Mouse (Mus musculus) megakaryocyte progenitor cell, adult 5-6 weeks (primary cell): Measurements from ENCODE around the gene Slfn14. TPM values are rescaled to one million over a fixed set of nuclear protein-coding genes. Genes with fewer than 3 reads are reported as not detected.
"Not testable (repeated sequence)": the region's sequence is repeated elsewhere in the genome, so short reads cannot be mapped to it uniquely, and the experiment has no call there.

Source experiments
- ATAC-seq: replicated peaks from 2 replicates; pipeline ENCODE4 v1.8.0; 2016; ENCODE audit warnings: mild to moderate bottlenecking, moderate TSS enrichment, inconsistent platforms; ENCODE audit not compliant: poor library complexity
- total RNA-seq, 2 experiments: library from RNA; stranded (forward) in 1 of 2; stranded (reverse) in 1 of 2; fragments of 157-497, 149-512 nt in 1 of 2; fragments of 200-1000 nt in 1 of 2; gene quantifications; 2 replicates each; pipeline versions ENCODE4 v1.2.3 to v1.2.4; 2015 to 2017

Gene Slfn14
- total RNA-seq, 2 experiments from 2014 or later, result not detected

DNA sequence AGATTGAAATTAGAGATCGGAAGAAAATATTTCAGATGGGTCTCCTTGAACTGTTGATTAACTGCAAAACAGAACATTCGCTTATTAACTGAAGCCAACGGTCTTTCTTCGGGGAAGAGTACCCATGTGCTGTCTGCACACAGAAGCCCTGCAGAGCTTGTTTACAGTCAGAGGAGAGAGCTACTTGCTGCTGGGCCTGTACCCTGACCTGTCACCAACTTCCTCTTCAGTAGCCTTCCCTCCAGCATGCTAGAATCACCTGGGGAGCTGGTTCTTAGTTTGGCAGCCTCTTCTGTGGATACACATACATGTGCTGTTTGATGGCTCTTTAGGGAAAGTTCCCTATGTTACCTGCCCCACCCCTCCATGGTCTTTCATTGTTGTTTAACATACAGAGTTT lies 899 bp downstream of the Slfn14 start:
- ATAC-seq, result no peak

DNA sequence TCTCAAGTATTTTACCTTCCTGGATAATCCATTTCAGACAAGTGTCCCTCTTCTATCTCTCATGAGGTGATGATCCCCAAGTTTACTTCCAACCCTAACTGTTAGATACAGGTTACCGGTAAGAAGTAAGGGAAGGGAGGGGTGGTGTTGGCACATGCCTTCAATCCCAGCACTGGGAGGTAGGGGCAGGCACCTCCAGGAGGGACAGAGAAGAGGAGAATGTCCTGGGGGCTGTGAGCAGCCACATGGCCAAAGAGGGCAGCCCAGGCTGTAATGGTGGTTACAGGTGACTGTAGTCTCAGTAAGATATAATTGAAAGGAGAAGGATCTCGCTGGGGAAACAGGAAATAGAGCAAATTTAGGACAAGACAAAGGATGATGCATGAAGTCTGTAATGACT lies 4.4 kb downstream of the Slfn14 start:
- no peak for ATAC-seq

DNA sequence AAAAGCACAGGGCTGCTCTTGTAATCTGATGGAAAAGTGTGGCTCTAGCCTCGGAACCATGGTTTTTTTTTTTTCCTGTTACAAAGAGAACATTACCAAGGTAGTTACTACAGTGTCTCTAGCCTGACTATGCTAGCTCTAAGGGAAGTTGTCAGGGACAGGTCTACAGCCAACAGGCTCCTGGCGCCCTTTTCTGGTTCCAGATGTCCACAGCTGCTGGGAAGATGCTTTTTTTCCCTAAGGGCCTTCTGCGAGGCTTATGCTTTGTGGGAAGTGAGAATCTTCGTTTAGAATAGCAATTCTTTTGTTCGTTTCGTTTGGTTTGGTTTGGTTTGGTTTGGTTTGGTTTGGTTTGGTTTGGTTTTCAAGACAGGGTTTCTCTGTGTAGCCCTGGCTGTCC lies 6.8 kb downstream of the Slfn14 start:
- no peak for ATAC-seq

DNA sequence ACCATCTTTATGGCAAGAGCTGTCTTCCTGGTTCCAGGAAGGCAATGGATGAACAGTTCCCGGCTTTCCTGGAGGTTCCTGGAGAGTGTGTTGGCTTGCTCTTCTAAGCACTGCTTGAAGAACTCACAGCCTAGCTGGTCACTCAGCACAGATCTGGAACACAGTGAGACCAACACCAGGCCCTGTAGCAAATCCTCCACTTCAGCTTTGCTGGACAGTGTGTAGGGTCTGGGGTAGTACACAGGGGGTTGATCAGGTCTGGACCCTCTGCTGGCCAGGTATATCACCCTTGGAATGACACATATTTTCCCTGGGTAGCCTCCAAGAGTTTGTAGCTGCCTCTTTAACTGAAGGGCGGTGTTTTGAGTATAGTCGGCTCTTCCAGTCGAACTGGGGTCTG lies 7.5 kb downstream of the Slfn14 start:
- no peak for ATAC-seq

DNA sequence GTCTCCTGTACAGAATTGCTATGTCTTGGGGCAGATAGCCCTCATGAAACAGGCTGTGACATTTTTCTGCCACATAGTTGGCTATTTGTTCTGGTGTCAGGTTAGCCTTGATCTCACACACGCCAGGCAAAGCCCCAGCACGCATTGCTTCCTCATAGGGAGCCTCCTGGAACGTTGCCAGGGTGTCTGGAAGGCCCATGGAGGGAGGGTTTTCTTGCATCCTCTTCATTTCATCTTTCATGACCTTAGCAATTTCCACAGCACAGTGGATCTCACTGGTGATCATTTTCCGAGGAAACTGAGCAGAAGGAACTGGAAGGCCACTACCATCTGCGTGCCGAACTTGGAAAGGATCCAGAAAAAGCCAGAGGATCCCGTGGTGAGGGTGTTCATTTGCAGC lies 10.3 kb downstream of the Slfn14 start:
- no peak for ATAC-seq

DNA sequence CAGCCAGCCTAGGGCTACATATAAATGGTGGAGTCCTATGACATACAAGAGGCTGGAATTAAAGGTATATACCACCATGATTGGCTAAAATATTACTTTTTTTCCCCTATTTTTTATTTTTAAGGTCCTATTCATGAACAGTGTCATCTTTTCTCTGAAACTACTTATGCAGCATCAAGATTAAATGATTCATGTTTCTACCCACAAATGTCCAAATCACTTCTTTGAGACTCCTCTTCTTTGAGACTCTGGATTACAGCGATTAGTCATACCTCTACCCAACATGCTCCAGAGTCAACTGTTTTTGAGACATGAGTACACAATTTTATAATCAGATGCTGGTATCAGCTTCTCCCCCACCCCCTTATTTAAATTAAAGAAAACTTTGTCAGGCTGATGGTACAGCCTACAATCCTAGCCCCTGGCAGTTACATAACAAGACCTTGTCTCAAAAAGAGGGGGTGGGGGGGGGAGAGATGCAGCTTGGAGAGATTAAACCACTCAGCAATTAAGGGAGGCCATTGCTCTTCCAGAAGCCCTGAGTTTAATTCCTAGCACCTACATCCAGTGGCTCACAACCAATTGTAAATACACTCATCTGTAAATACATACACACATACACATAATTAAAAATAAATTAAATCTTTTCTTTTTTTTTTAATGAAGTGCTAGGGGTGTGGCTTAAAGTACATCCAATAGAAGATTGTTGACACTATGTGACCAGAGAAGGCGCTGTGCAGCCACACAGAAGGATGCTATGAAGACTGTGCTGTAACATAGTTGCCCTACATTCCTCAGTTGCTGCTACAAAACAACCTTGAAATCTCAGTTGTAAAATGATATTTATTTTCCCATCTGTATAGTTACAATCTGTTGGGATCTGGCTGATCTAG lies 14.3 kb downstream of the Slfn14 start:
- peak; percentile 45 for ATAC-seq

DNA sequence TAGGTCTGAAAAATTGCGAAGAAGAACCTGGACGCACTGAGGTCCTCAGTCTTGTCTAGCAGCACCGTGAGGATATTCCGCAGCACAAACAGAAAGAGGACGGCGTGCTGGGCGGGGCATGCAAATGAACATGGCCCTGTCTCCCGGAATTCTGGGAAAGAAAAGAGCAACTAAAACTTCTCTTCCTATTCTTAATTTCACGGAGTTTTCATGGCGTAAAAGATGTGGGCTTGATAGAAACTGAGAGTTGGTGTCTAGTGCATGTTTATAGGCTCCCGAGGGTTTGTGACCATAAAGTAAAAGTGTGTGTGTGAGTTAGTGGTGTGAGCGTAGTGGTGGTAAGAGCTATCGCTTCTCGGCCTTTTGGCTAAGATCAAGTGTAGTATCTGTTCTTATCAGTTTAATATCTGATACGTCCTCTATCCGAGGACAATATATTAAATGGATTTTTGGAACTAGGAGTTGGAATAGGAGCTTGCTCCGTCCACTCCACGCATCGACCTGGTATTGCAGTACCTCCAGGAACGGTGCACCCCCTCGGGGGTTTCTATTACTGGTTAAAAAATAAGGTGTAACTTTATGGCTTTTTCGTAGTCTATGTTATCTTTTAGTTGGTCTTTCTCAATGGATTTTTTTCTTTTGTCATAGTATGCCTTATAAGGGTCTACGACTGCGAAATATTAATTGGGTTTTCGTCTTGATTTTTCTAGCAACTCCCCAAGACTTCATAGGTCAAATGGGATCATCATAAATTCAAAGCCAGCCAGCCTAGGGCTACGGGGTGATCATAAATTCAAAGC lies 15.2 kb downstream of the Slfn14 start:
- ATAC-seq, result peak; percentile 76

DNA sequence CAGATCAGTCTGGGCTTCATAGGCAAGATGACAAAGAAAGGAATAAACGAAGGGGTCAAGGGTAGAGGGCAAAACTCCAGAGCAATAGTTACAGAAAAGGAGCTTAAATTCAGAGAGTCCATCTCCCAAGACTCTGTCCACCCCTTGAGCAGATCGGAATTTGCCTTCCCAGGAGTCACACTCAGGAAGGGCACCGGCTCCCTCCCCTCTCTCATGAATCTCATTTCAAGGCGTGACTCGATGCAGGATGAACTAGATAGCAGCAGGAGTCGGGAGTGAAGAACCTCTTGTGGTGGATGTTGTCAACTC lies 15.7 kb downstream of the Slfn14 start:
- 0 out of 2 replicates have a peak, but pooled peaks have one; percentile 1 for ATAC-seq

DNA sequence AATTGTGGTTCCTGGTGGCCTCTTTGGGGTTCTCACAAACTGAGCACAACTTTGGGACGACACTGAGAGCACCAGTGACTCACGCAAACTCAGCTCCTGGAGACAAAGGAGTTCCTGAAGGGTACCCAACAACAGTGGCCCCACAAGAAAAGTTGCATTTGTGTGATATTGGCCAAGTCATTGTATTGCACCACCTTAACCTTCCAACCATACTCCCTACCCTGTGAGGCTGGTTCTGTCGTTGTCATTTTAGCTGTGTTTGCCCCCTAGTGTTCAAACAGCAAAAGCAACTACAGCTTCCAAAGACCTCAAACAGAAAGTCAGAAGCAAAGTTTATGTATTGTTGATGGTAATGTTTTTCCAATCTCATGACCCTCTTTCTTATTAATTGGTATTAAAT lies 23.4 kb downstream of the Slfn14 start:
- peak; percentile 97 for ATAC-seq

DNA sequence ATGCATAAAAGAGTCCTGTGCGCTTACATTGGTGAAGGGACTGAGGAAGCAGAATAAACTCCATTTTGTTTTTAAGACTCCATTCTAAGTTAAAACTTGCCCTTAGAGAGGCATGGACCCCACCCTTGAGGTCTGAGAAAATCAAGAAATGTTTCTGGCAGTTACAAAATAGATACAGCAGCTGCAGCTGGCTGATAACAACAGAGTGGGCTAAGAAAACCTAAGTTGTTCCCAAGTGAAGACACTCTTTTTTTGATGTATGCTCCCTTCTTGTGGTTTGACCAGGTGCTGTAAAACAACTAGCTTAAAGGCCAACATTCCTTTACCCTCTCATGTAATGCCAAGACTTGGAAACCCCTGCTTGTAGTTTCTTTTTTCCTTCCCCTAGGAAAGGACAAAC lies 23.9 kb downstream of the Slfn14 start:
- ATAC-seq, result peak; percentile 68

DNA sequence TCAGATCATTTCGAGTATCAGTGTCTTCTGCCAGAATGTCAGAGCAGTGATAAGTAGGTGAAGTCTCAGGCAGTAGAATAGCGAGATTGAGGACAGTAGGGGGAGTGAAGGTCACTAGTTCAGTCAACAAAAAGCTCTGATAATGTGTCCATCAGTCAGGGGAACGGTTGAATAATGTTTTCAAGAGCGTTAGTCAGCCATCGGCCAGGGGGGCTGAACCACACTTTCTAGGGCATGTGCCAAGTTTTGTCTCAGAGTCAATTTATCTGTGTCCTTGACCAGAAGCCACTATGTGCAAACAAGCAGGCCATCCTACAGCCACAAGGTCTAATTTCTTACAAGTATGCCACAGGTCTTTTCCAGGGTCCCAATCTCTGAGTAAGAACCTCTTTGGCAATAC lies 29.3 kb downstream of the Slfn14 start:
- ATAC-seq, result not testable (repeated sequence)

DNA sequence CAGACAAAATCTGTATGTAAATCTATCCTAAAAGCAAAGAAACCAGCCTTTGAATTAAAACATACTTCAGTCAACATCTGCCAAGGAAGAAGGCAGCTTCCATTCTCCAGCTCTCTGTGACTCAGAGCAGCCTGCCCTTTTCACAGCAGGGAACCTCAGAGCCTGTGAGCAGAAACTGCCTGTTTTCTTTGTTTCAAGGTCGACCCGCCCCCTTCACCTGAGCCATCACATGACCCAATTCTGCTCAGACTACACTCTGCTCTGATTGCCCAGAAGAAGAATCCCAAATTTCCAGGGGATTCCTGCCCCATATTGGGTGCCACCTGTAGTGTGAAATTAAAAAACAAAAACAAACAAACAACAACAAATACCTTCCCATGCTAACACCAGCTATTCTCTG lies 46.7 kb downstream of the Slfn14 start:
- ATAC-seq, result no peak

DNA sequence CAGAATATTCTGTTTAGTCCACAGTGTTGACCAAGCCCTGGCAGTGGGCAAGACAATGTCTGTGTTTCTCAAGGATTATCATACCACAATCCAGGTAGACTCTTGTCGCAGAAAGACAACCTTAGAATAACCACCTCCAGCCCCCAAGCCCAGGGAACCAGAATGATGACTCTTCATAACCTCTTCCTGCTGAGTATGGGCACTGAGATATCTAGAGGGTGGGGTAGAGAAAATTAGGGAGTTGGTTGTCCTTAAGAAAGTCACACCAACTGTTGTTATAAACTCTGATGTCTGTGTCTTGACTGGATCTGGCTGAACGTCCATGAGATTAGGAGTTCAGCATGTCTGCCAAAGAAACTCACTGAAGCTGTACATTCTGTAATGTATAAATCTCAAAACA lies 48.1 kb downstream of the Slfn14 start:
- no peak for ATAC-seq

DNA sequence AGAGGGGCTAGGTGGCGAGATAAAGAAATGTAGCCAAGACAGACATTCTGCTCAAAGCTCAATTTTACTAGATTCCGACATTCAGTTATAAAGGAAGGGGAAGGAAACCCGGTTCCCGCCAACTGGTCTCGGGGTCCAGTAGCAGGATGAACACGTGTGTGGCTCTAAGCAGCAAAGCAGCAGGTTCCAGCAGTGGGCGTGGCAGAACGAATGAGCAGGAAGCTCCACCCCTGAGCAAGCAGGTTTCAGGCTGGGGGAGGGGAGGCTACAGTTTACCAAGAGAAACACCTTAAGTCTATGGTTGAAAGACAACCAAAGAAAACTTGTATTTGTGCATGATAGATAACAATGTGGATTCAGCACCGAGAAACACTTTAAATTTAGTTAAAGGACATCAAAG lies 49.1 kb downstream of the Slfn14 start:
- not testable (repeated sequence) for ATAC-seq

DNA sequence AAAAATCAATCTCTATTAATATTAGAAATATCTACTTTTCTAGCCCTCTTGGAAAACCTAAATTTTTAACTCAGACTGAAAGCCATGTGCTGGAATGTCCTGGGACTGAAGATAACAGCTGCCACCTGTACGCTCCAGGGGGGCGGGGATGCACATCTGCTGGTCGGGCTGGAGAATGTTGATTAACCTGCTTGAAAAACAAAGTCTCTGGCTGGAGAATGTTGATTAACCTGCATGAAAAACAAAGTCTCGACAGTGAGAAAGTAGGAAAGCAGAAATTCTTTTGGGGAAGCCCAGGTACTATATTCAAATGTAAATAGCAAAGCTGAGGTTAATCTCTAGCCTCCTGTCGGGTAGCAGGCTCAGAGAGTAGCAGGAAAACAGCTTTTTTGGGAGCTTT lies 52.9 kb downstream of the Slfn14 start:
- not testable (repeated sequence) for ATAC-seq

DNA sequence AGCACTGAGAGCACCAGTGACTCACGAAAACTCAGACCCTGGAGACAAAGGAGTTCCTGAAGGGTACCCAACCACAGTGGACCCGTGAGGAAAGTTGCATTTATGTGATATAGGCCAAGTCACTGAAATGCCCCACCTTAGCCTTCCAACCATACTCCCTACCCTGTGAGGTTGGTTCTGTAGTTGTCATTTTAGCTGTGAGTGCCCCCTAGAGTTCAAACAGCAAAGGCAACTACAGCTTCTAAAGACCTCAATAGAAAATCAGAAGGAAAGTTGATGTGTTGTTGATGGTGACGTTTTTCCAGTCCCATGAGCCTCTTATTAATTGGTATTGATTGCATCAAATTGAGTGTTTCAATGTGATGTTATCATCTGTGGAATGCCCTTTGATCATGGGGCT lies 55.6 kb downstream of the Slfn14 start:
- peak; percentile 90 for ATAC-seq

DNA sequence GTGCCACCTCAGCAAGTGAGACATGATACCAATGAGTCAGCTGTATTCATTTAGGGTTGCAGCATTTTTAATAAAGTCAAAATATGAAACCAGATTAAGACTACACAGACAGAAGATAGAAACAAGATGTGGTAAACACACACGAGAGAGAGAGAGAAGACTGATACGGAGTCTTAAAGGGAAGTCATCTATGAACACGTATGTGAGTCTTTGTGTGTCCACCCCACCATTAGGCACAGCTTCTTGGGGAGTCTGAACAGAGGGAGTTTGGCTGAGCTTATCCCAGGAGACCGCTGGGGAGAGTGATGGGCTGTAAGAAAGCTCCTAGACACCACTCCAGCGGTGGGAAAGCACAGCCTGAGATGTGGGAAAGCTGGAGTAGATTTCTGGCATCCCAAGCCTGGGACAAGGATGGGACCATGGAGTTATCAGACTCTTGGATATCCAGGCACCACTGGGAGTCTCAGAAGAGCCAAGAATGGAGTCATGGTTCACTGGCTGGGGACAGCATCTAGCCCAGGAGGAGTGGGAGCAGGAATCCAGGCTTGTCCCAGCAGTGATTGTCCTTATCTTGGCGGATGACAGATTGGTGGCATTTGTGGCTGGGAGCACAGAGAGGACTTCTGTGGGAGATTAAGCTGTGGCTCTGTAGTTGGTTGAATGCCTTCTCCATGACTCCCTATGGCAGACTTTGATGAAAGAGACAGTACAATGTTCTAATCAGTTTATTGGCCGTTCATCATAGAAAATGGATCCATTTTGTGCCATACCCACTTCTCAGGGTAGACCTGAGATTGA lies 58.4 kb downstream of the Slfn14 start:
- ATAC-seq, result no peak

DNA sequence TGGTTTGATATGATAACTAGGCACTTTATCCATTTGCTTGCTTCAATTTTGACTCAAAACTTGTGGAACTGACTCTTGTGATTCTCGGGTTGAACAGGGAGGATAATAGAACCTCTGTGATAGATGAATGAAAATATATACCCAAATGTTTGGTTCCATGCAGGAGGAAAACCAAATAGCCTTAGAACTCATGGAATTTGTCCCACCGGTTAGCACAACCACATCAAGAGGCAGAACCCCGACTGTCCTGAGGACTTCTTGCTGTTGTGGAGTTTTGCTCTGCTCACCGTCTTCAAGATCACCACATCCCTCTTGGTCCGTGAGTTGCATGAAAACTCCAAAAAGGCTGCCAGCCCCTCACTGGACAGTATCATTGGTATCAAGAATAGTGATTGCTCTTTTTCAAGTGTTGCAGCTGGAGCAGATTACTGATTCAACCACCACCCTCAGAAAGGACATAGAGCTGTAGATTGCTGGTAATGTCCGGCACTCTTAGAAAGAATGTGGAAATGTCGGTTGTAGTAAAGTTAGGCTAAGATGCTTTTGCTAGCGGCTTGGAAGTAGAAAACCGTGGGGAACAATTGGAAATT lies 61.1 kb downstream of the Slfn14 start:
- no peak for ATAC-seq
